Mouse (Mus musculus): ENCODE measurements at regions not wholly inside any gene's neighbourhood (a gene's known extent, or its start where the extent isn't known, plus 50 kb on each side); places are given as distances from the start of the nearest gene placed in this dataset.

GRCm38 (mm10) chr12:107250747-107251470 lies 237.5 kb upstream of the 3110018I06Rik start:
- TF ChIP-seq GATA1 (IDR thresholded peaks at IDR 0.05; ENCODE audit: borderline replicate concordance, low read length) (no peak), FLI1 (IDR thresholded peaks at IDR 0.05; ENCODE audit: low read length) (no peak)
